Mouse (Mus musculus) ES-CJ7 (cell line): ENCODE measurements around the gene Lrp2.

Experiments used
- DNase-seq: peaks from one replicate; pipeline ENCODE4 v3.0.0; 2011; ENCODE audit warnings: low read depth, low spot score

Lrp2 gene

GRCm38 (mm10) chr2:69405692-69406091 is 180.2 kb downstream of the Lrp2 start:
- DNase-seq = no peak

- DNase-seq = no peak
Measured at GRCm38 (mm10) chr2:69402309-69402708, 183.6 kb downstream of the Lrp2 start.

- DNase-seq = no peak
Measured at GRCm38 (mm10) chr2:69401891-69402290, 184.0 kb downstream of the Lrp2 start.

- no peak for DNase-seq
Measured at GRCm38 (mm10) chr2:69400866-69401604, 184.8 kb downstream of the Lrp2 start.

- no peak for DNase-seq
Measured at GRCm38 (mm10) chr2:69396760-69397435, 189.0 kb downstream of the Lrp2 start.

GRCm38 (mm10) chr2:69395597-69396248 is 190.1 kb downstream of the Lrp2 start:
- no peak for DNase-seq

- DNase-seq = no peak
Measured at GRCm38 (mm10) chr2:69393947-69394346, 191.9 kb downstream of the Lrp2 start.

- no peak for DNase-seq
Measured at GRCm38 (mm10) chr2:69386118-69386871, 199.6 kb downstream of the Lrp2 start.

- no peak for DNase-seq
Measured at GRCm38 (mm10) chr2:69382838-69383237, 203.0 kb downstream of the Lrp2 start.

- DNase-seq = peak; percentile 66
Measured at GRCm38 (mm10) chr2:69381740-69382139, 204.1 kb downstream of the Lrp2 start.

GRCm38 (mm10) chr2:69380281-69380680 is 205.6 kb downstream of the Lrp2 start, which contains the start of gene Dhrs9:
TSS of gene Dhrs9 (plus strand) at chr2:69380445.
- no peak for DNase-seq

- DNase-seq = no peak
Measured at GRCm38 (mm10) chr2:69379801-69380200, 206.1 kb downstream of the Lrp2 start.

GRCm38 (mm10) chr2:69376780-69377179 is 209.1 kb downstream of the Lrp2 start:
- DNase-seq = no peak
